Comparison of ENCODE assay signal across 13 mouse cellular contexts in genomic region chr6:120917975-120918374, GRCm38 (mm10).
"Had no signal": no experiment of that assay in that cellular context is flagged by ENCODE, and none has a peak within 500 bp of the region (broad histone marks: within the 10 kb centered on the region; RNA-seq: fewer than 3 reads in every experiment).

No protein-coding gene starts in this region.

- H3K27ac ChIP-seq: kidney, postnatal 0 days; limb, embryonic 15.5 days; liver, embryonic 13.5 days; midbrain, embryonic 10.5 days; neural tube, embryonic 15.5 days had no signal

- H3K27me3 ChIP-seq: limb, embryonic 15.5 days; liver, embryonic 13.5 days; neural tube, embryonic 15.5 days had no signal

- H3K9me3 ChIP-seq: limb, embryonic 15.5 days; liver, embryonic 13.5 days; midbrain, embryonic 10.5 days; neural tube, embryonic 15.5 days had no signal

- H3K36me3 ChIP-seq: limb, embryonic 15.5 days; midbrain, embryonic 10.5 days; neural tube, embryonic 15.5 days had no signal

- DNase-seq: layer of hippocampus, adult 9-11 months; layer of hippocampus, postnatal 36 days; liver, embryonic 13.5 days; lung, postnatal 36 days; midbrain, embryonic 14.5 days; right cerebral cortex, postnatal 4 days; spleen, adult 18-20 months; thymus, adult 18-20 months; thymus, postnatal 14 days had no signal

- H3K9ac ChIP-seq: limb, embryonic 15.5 days; liver, embryonic 13.5 days; neural tube, embryonic 15.5 days had no signal

- H3K4me3 ChIP-seq: limb, embryonic 15.5 days; midbrain, embryonic 10.5 days; neural tube, embryonic 15.5 days had no signal
